Mouse (Mus musculus): ENCODE measurements around the gene Insm2.

Gene Insm2

DNA sequence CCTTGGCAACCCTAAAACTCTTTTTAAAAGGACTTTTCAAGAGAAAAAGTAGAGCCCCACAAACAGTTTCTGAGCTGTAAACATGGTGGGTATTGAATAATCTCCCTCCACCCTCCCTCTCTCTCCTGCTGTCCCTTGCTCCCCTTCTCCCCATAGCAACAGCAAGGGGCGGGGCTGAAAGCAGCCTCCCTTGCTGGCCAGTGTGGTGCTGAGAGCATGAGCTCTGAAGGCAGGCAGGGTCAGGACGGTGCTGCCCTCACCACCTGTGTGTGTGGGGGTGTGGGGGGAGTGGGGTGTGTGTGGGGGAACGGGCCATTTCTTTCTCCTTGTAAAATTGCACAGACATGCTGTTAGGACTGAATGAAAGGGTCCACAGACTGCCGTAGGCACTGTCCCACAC, 8.7 kb downstream of the Insm2 start:
- DNase-seq = peak; percentile 55

DNA sequence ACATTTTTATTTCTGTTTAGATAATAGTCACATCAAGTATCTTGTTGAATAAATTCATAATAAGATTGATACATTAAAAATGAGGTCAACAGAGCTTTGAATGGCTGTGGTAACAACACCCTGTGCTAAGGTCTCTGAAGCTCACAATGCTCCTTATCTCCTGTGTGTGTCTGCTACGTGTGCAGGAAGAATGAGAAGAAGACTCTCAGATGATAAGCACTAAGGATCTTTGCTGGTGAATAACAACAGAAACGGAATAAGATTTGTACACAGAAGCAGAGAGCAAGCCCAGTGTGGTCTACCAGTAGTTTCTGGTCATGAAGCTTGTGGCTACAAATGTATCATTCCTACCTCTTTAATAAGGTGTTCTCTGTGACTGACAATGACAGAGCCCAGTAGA, 11.6 kb downstream of the Insm2 start:
- no peak for DNase-seq

DNA sequence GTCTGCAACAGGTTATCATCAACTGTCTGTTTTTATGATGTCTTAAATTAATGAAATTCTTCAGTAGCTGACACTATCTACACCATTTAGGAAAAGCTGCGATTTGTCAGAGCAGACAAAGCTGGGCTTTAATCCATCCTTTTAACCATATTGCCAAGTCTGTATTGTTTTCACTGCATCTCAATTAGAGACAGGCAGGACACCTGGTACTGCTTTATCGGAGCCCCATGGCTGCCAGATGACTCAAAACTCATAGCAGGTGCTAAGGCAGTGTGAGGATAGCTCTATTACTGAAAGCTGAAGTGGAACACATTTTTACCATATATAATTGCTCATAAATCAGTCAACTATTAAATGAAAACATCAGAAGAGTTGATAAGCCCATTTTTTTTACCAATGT, 21.1 kb downstream of the Insm2 start:
- DNase-seq = peak; percentile 50

DNA sequence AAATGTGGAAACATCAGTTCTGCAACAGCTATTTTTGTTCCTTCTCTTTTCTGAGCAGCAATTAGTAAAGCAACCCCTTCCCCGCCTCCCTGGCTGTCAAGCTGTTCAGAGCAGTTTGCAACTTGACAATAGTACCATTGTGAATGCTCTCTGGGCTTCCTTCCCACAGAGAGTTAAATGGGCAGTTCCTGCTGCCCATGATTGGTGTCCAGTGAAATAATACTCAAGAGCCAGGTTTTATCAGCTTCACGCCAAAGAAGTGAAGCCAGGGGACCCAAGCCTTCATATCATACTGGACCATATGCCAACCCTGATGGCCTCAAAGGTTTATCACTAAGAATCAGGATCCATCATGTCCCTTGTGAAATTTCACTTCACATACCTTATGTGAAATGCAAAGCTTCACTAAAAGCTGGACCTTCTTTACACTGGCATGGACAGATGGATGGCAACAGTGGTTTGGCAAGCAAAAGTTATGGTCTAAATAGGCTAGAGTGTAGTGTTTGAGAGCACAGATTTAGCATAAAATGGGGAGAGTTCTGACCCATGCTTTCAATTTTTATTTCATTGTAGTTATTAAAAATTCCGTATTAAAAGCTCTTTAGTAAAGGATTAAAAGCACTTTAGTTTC, 23.5 kb downstream of the Insm2 start:
- DNase-seq = peak; percentile 93

GRCm38 (mm10) chr12:55623254-55623653, 24.0 kb downstream of the Insm2 start:
- DNase-seq = no peak

GRCm38 (mm10) chr12:55626711-55627110, 27.5 kb downstream of the Insm2 start:
- peak; percentile 62 for DNase-seq

DNA sequence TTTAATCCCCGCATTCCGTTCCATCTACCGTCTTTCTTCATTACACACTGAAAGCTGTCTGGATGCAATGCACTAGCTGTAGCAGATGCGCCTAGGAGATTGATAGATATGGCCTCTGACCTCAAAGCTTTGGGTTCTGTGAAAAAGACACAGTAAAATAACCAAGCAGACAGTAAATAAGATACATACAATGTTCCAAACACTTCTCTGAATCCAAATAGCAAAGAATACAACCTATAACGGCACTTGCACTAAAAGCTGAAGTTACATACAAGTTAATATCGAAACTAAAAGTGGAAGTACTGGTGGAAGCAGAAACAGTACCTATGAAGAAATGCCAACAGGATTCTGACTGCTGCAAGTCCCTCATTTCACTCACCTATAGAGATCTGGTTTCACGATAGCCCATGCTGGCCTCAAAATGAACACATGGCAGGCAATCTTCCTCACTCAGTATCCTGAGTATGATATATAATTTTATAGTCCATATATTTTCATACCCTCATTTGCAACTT, 48.8 kb downstream of the Insm2 start:
- DNase-seq = no peak
